Mouse (Mus musculus): ENCODE measurements around the gene Rplp2.

The Rplp2 gene

DNA sequence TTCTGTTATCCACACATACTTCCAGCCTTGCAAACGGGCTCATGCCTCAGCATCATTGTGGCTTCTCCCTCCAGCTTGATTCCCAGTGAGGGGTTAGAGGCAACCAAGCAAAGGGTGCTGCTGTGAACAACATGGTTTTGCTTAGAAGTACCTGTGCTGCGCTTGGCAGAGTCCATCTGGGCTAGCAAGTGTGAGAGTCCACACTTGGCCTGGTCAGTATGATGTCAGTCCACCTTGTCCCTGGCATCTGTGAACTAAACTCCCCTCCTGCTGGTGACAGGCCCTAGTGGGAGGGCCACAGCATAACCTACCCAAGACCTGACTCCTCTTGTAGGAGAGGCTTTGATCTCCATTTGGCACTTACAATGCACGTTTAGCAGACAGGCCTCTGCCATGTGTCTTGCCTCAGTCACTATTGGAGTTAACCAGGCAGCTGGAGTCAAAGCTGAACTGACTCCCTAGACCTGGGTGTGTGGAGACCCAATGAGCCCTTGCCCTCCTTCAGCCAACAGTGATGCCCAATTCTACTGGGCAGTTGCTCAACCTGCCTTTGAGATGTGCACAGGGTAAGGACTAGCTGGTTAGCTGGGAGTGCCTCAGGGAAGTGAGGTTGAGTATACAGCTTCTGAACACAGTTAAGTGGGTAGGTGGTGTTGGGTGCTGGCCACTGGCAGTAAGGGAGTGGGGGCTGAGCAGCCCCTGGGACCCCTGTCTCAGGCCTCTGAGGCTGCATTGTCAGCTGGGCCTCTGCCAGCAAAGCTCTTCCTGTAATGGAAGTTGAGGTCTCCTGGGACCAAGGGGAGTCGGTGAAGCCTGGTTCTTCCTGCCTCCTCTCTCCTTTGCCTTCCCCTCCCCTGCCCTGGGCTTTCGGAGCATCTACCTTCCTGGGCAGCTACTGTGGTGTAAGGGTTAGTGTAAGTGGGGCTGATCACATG is 37.3 kb downstream of the Rplp2 start:
- DNase-seq = peak; percentile 48

DNA sequence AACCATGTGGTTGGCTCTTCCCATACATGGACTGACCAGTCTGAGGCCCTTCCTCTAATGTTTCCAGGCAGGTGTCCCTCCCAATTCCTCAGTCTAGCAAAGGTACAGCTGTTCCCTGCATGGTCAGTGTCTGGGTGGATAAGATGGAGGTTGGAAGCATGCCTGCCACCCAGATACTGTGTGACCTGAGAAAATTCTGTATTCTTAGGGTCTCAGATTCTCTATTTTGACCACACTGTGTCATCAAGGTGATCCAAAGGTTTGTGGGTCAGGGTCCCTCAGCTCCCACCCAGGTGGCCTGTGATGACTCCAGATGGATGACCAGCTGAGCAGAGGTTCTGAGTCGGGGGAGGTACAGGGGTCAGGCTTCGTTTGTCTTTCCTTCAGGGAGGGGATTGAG is 38.0 kb downstream of the Rplp2 start:
- no peak for DNase-seq

DNA sequence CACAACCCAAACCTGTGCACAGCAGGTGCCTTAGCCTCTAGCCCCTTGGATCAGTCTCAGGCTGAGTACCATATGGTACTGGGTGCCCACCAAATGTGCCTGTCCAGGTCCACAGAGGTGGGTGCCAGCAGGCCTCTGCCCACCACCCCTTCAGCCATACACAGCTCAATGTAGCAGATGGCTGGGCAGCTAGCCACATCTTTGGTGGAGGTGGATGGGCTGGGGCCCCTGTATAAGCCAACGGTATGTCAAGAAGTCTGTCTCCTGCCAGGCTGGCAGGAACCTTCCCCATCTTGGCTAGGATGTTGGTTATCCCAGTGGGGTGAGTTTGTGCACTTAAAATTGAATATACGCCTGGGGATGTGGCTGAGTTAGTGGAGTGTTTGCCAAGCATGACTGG is 38.4 kb downstream of the Rplp2 start:
- DNase-seq = no peak

DNA sequence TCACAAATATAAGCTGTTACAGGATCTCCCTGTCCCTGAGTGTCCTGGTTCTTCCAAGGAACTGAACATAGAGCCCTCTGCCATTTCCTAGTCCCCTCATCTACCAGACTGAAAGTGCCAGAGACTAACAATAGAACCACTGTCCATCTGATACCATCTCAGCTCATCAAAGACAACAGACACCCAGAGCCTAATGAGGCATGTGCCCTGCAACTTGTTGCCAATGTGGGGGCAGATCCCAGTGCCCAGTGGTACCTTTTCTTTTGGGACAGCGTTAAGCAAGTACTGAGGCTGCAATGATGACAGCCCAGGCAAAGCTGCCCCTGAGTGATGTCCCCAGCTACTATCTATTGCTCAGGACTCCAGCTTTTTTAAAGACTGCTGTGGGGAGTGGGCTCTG is 39.1 kb downstream of the Rplp2 start:
- DNase-seq = no peak

DNA sequence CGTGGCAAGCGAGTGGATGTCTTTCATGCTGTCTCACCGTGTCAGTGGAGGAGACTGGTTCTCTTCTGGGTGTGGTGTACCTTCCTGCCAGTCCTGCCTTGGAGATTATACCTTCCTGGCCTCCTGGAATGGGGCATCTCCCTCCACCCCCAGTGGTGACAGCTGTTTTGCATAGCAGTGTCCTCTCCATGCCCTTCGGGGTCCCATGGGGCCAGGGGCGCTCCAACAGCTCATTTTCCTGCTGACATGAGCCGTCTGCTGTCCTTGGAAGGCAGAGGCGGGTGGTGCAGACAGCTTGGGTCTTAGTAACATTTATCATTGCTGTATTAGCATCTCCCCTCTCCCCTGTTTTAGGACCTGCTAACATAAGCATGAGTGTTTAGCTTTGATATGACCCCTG is 40.0 kb downstream of the Rplp2 start:
- DNase-seq = no peak

DNA sequence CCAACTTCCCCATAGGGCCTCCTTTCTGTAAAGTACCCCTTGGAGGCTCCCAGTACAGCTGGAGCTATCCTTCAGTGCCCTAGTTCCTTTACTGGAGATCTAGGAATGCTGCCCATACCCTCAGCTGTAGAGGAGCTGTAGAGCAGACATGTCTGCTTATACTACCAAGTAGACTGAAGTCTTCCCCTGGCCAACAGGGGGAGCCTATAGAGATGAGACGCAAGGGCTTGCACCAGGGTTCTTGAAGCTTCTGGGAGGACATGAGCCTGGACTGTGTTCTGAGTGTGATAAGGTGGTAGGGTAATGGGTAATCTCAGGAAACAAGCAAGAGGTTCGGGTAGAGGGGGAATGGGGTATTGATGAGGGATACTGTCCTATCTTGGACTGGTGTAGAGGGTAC is 44.0 kb downstream of the Rplp2 start:
- peak; percentile 41 for DNase-seq

DNA sequence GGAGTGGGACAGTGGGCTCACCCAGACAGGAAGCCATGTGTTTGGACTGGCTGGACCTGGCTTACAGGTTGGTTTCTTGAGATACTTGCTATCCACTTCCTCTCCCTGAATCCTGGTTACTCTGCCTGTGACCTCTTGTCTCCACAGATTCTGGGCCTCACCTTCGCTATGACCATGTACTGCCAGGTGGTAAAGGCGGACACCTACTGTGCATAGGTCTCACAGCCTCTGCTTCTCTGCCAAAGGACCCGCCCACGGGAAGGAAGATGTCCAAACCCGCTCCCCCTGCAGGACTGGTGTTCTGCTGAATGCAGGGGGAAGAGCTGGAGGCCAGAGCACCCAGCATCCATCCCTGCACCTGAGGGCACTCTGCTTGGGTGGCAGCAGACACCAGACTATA is 45.6 kb downstream of the Rplp2 start:
- no peak for DNase-seq

DNA sequence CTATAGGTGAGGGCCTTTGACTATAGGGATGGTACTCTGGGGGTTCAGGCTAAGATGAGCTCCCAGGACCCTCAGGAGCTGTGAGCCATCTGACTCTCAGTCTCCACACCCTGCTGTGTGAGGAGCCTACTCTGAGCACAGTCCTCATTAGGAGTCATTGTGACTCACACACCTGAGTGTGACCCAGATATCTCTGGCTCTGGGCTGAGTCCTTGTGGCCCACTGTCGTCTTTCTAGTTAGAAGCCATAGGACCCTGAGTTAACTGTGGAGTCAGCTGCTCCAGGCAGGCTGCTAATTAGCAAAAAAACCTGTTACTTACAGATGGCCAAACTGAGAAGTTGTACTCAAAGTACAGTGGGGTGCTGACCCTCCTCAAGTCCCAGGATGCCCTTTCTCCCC is 46.6 kb downstream of the Rplp2 start:
- DNase-seq = no peak

DNA sequence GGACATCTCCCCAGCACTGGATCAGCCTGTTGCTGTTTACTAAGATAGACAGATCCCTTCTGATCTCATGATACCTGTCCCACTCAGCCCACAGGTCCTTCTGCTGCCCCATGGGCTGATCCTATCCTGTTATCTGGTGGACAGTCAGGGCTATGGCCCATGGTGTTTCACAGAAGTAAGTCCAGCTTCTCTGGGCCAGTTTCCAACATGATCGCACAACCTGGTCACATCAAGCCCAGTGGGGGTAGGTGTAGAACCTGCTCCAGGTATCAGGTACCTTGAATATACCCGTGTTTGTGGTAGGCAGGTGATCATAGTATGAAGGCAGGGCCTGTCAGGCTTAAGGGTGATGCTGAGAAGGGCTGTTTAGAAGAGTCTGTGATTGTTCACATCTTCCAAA is 48.2 kb downstream of the Rplp2 start:
- no peak for DNase-seq

DNA sequence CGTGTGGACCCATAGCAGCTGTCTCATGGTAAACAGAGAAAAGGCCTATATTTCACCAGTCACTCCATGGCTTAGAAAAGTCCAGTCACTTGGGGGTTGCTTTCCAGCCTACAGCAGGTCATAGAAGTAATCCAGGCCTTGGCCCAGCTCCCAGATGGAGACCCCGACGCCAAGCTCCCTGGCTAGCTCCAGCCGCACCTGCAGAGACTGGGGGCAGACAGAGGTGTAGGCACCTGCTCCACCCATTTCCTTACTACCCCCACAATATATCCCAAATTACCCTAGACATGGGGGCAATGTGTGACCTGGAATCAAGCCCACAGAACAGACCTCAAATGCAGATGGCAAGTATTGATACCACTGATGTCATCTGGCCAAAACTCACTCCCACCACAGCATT is 48.8 kb downstream of the Rplp2 start:
- DNase-seq = no peak

DNA sequence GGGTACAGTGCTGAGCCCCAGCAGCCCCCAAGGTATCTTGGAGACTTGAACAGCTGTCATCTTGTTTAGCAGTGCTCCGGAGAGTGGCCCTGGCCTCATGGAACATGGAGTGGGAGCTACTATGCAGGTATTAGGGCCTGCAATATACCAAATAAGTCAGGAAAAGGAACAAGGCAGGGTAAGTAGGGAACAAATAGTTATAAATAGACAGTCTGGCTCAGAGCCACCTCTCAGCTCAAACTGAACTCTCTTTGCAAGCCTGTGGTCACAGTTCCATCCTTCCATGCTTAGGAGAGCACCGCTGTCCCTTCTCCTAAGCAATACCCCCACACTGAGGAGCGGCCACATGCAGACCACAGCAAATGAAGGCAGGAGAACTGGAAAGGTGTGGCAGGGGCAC is 50.4 kb downstream of the Rplp2 start:
- DNase-seq = no peak
